Mouse (Mus musculus) limb, embryonic 10.5 days (tissue): ENCODE measurements at regions not wholly inside any gene's neighbourhood (a gene's known extent, or its start where the extent isn't known, plus 50 kb on each side); places are given as distances from the start of the nearest gene placed in this dataset.
A peak's percentile ranks its signal among the peaks of the same experiment; 100 is the strongest.

Experiments
- DNase-seq: peaks from one replicate; pipeline ENCODE4 v3.0.0-alpha.2; 2017; ENCODE audit warnings: low spot score
- H3K27ac ChIP-seq: fragments of 300-500 bp; sonication (generic); 2 replicates; pipeline ENCODE4 v1.5.1; 2016; ENCODE audit warnings: mild to moderate bottlenecking
- H3K27me3 ChIP-seq: fragments of 300-500 bp; sonication (generic); 2 replicates; pipeline ENCODE4 v1.6.1; 2016; ENCODE audit warnings: low read depth, mild to moderate bottlenecking; ENCODE audit not compliant: poor library complexity, severe bottlenecking
- H3K36me3 ChIP-seq: fragments of 300-500 bp; sonication (generic); 2 replicates; pipeline ENCODE4 v1.6.1; 2016; ENCODE audit warnings: mild to moderate bottlenecking, moderate library complexity
- H3K4me1 ChIP-seq: fragments of 300-500 bp; sonication (generic); 2 replicates; pipeline ENCODE4 v1.6.1; 2016
- H3K4me3 ChIP-seq: fragments of 300-500 bp; sonication (generic); 2 replicates; pipeline ENCODE4 v1.5.1; 2016; ENCODE audit warnings: mild to moderate bottlenecking, moderate library complexity
- H3K9me3 ChIP-seq: fragments of 300-500 bp; sonication (generic); replicated peaks from 2 replicates; pipeline ENCODE4 v1.6.1; 2016; ENCODE audit warnings: mild to moderate bottlenecking
- WGBS: fragments of 180-500 bp; shearing (Covaris S2); methylation state at CpG from one replicate; pipeline ENCODE4 v1.1.7; 2016; 5-methylcytosine and 5-hydroxymethylcytosine counted together

GRCm38 (mm10) chr10:92312278-92312677 lies 409.9 kb downstream of the Nedd1 start:
- Histone ChIP-seq H3K27me3 (no peaks in the 10 kb centered on the region), H3K9me3 (no peaks in the 10 kb centered on the region), H3K4me3 (no peak overlapping the region), H3K36me3 (no peaks in the 10 kb centered on the region), H3K27ac (no peak overlapping the region), H3K4me1 (no peaks in the 10 kb centered on the region)
- WGBS: 85% methylated on average over 6 of the region's 6 CpGs
- no peak for DNase-seq

- 90% methylated on average over 3 of the region's 3 CpGs for WGBS
- no peaks in the 10 kb centered on the region for H3K36me3 ChIP-seq
These were observed 413.6 kb downstream of the Nedd1 start for GRCm38 (mm10) chr10:92308643-92309042.

GRCm38 (mm10) chr10:92307861-92308260 lies 414.4 kb downstream of the Nedd1 start:
- no peaks in the 10 kb centered on the region for H3K27me3 ChIP-seq
- H3K4me1 ChIP-seq: no peaks in the 10 kb centered on the region
- 60% methylated on average over 3 of the region's 3 CpGs for WGBS
- no peaks in the 10 kb centered on the region for H3K36me3 ChIP-seq
- H3K9me3 ChIP-seq: no peaks in the 10 kb centered on the region
- no peak overlapping the region for H3K27ac ChIP-seq
- DNase-seq: no peak
- no peak overlapping the region for H3K4me3 ChIP-seq

More at GRCm38 (mm10) chr10:92308643-92309042, 413.6 kb downstream of the Nedd1 start:
- H3K27me3 ChIP-seq: no peaks in the 10 kb centered on the region
- no peaks in the 10 kb centered on the region for H3K4me1 ChIP-seq
- H3K27ac ChIP-seq: no peak overlapping the region
- no peak overlapping the region for H3K4me3 ChIP-seq
- H3K9me3 ChIP-seq: no peaks in the 10 kb centered on the region
- DNase-seq: no peak

GRCm38 (mm10) chr10:92298693-92299092 lies 423.5 kb downstream of the Nedd1 start:
- Histone ChIP-seq H3K4me3 (no peak overlapping the region), H3K36me3 (no peaks in the 10 kb centered on the region), H3K27me3 (no peaks in the 10 kb centered on the region), H3K27ac (0 out of 2 replicates have a peak overlapping the region, but pooled peaks have one; percentile 26), H3K4me1 (peaks cover 16% of the 10 kb centered on the region), H3K9me3 (no peaks in the 10 kb centered on the region)
- DNase-seq: peak; percentile 38
- 32% methylated on average over 13 of the region's 13 CpGs for WGBS

- H3K27me3 ChIP-seq: no peaks in the 10 kb centered on the region
- no peaks in the 10 kb centered on the region for H3K9me3 ChIP-seq
- WGBS: 77% methylated on average over 4 of the region's 4 CpGs
- DNase-seq: no peak
- H3K4me3 ChIP-seq: no peak overlapping the region
- peaks cover 16% of the 10 kb centered on the region for H3K4me1 ChIP-seq
- H3K27ac ChIP-seq: no peak overlapping the region
- H3K36me3 ChIP-seq: no peaks in the 10 kb centered on the region
These were observed 425.4 kb downstream of the Nedd1 start for GRCm38 (mm10) chr10:92296837-92297236.

GRCm38 (mm10) chr10:92296303-92296702 lies 425.9 kb downstream of the Nedd1 start:
- Histone ChIP-seq H3K36me3 (no peaks in the 10 kb centered on the region), H3K4me1 (peaks cover 16% of the 10 kb centered on the region), H3K9me3 (no peaks in the 10 kb centered on the region), H3K4me3 (no peak overlapping the region), H3K27ac (peak overlapping the region; percentile 10; the same call in 1 of the 2 replicates), H3K27me3 (no peaks in the 10 kb centered on the region)
- no peak for DNase-seq
- 92% methylated on average over 9 of the region's 9 CpGs for WGBS

GRCm38 (mm10) chr10:92293261-92293660 lies 429.0 kb downstream of the Nedd1 start:
- Histone ChIP-seq H3K27me3 (no peaks in the 10 kb centered on the region), H3K27ac (no peak overlapping the region), H3K36me3 (no peaks in the 10 kb centered on the region), H3K9me3 (no peaks in the 10 kb centered on the region), H3K4me3 (no peak overlapping the region), H3K4me1 (peaks cover 7% of the 10 kb centered on the region)
- WGBS: 73% methylated on average over 4 of the region's 4 CpGs
- DNase-seq: no peak

GRCm38 (mm10) chr10:92289230-92289629 lies 433.0 kb downstream of the Nedd1 start:
- DNase-seq: no peak
- WGBS: 57% methylated on average over 5 of the region's 5 CpGs
- Histone ChIP-seq H3K36me3 (no peaks in the 10 kb centered on the region), H3K9me3 (no peaks in the 10 kb centered on the region), H3K27me3 (no peaks in the 10 kb centered on the region), H3K4me3 (no peak overlapping the region), H3K27ac (no peak overlapping the region), H3K4me1 (peaks cover 3% of the 10 kb centered on the region; the same call in 1 of the 2 replicates)

- H3K27me3 ChIP-seq: no peaks in the 10 kb centered on the region
- H3K4me3 ChIP-seq: no peak overlapping the region
- no peaks in the 10 kb centered on the region for H3K36me3 ChIP-seq
- H3K27ac ChIP-seq: no peak overlapping the region
- DNase-seq: no peak
- H3K9me3 ChIP-seq: no peaks in the 10 kb centered on the region
- peaks cover 4% of the 10 kb centered on the region; the same call in 1 of the 2 replicates for H3K4me1 ChIP-seq
- 68% methylated on average over 4 of the region's 4 CpGs for WGBS
These were observed 438.0 kb downstream of the Nedd1 start for GRCm38 (mm10) chr10:92284231-92284630.

GRCm38 (mm10) chr10:92277981-92278380 lies 444.2 kb downstream of the Nedd1 start:
- Histone ChIP-seq H3K36me3 (no peaks in the 10 kb centered on the region), H3K4me3 (no peak overlapping the region), H3K27ac (no peak overlapping the region), H3K27me3 (no peaks in the 10 kb centered on the region), H3K9me3 (no peaks in the 10 kb centered on the region), H3K4me1 (no peaks in the 10 kb centered on the region)
- no peak for DNase-seq
- WGBS: 55% methylated on average over 2 of the region's 2 CpGs

- Histone ChIP-seq H3K27me3 (no peaks in the 10 kb centered on the region), H3K4me1 (no peaks in the 10 kb centered on the region), H3K9me3 (no peaks in the 10 kb centered on the region), H3K27ac (no peak overlapping the region), H3K36me3 (no peaks in the 10 kb centered on the region), H3K4me3 (no peak overlapping the region)
- no peak for DNase-seq
- 76% methylated on average over 3 of the region's 3 CpGs for WGBS
These were observed 464.4 kb downstream of the Nedd1 start for GRCm38 (mm10) chr10:92257815-92258214.

GRCm38 (mm10) chr10:92248648-92249047 lies 473.6 kb downstream of the Nedd1 start:
- H3K27ac ChIP-seq: no peak overlapping the region
- 65% methylated on average over 3 of the region's 3 CpGs for WGBS
- no peak for DNase-seq

GRCm38 (mm10) chr10:92247449-92247805 lies 474.8 kb downstream of the Nedd1 start:
- peaks cover 6% of the 10 kb centered on the region for H3K4me1 ChIP-seq
- H3K4me3 ChIP-seq: no peak overlapping the region
- no peaks in the 10 kb centered on the region for H3K36me3 ChIP-seq
- WGBS: 67% methylated on average over 5 of the region's 5 CpGs
- DNase-seq: no peak
- no peaks in the 10 kb centered on the region for H3K27me3 ChIP-seq
- H3K9me3 ChIP-seq: no peaks in the 10 kb centered on the region
- H3K27ac ChIP-seq: peak overlapping the region; percentile 53; the same call in 1 of the 2 replicates

More at GRCm38 (mm10) chr10:92248648-92249047, 473.6 kb downstream of the Nedd1 start:
- Histone ChIP-seq H3K27me3 (no peaks in the 10 kb centered on the region), H3K4me1 (peaks cover 6% of the 10 kb centered on the region), H3K36me3 (no peaks in the 10 kb centered on the region), H3K4me3 (no peak overlapping the region), H3K9me3 (no peaks in the 10 kb centered on the region)

GRCm38 (mm10) chr10:92246785-92247448 lies 475.3 kb downstream of the Nedd1 start:
- H3K27ac ChIP-seq: peak overlapping the region; percentile 53; the same call in 1 of the 2 replicates
- DNase-seq: no peak
- 42% methylated on average over 6 of the region's 7 CpGs for WGBS

More at GRCm38 (mm10) chr10:92246785-92247448, 475.3 kb downstream of the Nedd1 start:
- Histone ChIP-seq H3K9me3 (no peaks in the 10 kb centered on the region), H3K27me3 (no peaks in the 10 kb centered on the region), H3K36me3 (no peaks in the 10 kb centered on the region), H3K4me3 (no peak overlapping the region), H3K4me1 (peaks cover 6% of the 10 kb centered on the region)
